Mouse (Mus musculus) urinary bladder, postnatal 4 days (tissue): ENCODE measurements around the gene Ric3.

Experiments
- DNase-seq, 2 experiments: peaks; one replicate each; pipeline ENCODE4 v3.0.0; 2021 to 2022; ENCODE audit warnings: low spot score in 2 of 2

Gene Ric3

DNA sequence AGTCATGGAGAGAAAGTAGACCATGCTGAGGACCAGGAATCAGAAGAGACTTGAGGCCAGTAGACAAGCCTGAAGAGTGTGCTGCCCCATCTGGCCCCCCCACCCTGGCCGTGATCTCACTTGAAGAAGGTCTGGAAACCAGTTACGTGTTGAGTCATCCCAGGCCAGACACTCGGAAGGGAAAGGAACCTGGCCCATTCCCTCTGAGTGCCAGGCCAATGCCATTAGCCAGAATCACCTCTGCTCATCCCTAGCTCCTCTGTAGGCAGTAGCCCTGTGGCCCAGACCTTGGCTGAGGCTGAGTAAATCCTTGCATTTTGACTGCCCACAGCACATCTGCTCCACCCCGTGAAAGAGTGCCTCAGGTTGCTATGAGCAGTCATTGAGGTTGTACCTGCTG lies 81.2 kb downstream of the Ric3 start:
- no peak for DNase-seq

DNA sequence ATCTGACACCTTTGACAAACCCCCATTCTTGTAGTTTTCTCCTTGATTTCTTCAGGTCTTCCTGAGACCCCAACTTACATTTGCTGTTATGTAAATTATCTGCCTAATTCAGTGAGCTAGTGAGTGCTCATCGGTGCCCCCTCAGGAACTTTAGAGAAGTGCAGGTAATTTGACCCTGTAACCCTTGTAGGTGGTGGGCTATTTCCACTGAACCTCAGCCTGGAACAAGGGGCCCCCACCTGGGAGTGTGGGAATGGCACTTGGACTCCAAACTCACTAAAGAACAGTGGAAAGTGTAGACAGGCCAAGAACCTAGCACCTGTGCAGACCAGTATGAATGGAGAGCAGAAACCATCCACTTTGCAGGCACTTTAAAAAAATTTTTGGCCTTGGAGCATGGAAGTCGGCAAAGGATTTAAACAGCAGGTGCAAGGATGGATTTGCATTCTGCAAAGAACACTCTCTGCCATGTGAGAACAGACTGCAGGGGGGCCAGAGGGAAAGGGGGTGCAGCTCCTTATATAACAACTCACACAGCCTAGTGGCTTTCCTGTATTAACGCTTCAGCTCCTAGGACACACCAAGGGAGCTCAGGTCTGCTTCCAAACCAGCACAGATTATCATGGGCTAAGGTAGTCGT lies 82.7 kb downstream of the Ric3 start:
- no peak for DNase-seq

DNA sequence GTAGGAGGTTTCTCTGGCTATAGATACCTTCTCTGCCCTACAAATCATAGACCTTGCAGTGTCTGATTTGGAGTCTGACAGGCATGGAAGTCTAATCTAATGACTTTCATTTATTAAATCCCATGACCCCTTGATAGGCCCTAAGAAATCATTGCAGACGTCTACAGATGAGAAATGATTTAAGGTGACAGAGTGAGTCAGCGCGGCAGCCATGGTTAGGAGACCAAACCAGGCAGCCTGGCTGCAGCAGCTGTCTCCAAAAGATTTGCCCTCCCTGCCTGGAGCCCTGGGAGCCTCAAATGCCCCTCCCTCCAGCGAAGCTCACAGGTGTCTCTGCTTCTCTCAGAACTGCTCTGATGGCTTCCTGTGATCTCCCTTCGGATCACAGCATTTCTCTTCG lies 87.0 kb downstream of the Ric3 start:
- no peak for DNase-seq

DNA sequence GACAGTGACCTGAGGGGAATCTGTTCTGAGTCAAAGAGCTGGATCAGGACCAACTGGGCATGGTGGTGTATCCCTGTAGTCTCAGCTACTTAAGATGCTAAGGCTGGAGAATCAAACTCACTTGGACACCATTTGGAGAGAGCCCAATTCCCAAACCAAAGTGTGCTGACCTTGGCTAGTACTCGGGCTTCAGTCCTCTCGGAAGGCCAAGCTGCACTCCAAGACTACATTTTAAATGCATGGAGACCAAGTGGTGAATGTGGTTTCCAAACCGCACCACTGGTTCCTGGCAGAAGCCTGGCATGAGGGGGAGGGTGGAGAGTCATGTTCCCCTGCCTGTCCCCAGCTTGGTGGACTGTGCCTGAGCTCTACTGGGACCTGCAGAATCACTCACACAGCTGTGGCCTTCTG lies 89.2 kb downstream of the Ric3 start:
- no peak for DNase-seq

DNA sequence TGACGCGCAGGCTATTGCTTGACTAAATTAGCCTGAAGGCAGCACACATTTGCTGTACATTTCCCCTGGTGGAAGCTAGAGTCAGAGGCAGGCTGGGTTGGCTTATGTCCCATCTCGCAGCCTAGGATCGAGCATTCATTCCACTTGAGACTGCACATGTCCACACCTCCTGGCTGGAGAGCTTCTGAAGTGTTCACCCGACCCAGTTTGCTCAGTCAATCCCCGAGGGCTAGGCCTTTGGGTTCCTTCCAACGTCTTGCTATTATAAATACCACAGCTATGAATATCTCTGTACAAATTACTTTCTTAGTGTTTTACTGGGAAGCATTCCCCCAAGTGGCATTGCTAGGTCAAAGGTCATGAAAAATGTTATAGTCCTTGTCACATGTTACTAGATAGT lies 89.9 kb downstream of the Ric3 start:
- no peak for DNase-seq

DNA sequence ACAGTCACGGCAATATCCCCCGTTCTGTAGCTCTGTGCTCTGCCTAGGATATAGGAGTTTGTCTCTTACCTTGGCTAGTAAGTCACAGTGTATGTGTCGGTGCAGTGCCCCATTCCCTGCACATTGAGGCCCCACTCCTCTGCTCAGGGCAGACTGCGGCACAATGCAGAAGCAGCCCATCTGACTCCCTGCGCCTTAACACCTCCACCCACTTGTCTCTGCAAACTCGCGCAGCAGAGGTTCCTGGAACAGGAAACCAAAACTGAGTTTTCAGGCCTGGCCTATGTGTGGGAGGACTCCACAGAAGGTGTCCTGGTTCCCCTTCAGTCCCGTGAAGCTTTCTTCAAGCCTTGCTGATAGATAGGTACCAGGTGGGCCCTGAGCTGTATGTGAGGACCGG lies 91.9 kb downstream of the Ric3 start:
- no peak for DNase-seq

DNA sequence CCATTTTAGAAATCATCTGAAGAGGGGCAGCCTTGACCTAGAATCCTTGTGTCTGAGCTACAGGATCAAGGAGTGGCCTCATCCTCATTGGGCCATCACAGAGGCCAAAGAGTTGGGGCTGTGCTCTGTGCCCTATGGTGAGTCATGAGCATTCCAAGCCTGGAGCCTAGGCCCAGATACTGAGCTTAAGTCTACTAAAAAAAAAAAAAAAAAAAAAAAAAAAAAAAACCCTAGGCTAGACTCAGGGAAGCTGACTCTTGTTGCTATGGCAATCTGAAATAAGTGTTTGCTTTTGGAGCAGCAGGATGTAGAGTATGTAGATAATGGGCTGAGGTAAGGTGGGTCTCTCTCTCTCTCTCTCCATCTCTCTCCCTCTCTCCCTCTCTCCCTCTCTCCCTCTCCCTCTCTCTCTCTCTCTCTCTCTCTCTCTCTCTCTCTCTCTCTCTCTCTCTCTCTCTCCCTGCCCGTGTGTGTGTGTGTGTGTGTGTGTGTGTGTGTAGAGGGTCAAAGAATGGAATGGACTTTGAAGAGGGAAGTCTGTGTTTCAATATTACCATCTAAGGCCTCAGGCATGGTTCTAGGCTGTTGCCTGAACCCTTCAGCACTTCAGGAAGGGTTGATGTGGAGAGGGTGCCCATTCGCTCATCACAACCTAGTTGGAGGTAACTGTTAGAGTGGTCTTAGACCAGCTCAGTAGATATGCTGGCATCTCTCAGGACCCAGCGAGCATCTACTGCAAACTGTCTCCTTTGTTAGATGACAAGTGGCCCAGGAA lies 97.0 kb downstream of the Ric3 start:
- DNase-seq, result no peak
